Mouse (Mus musculus) testis, adult 2 months (tissue): ENCODE data around the gene Cdca5. TPM values are rescaled to one million over a fixed set of nuclear protein-coding genes. Genes with fewer than 3 reads are reported as not detected.

Experiments
- H3K27ac ChIP-seq: fragments of 200-500 bp; 2 replicates; pipeline ENCODE4 v1.5.1; 2012; ENCODE audit warnings: low read depth, low read length; ENCODE audit not compliant: control insufficient read depth, insufficient read depth
- H3K27me3 ChIP-seq: fragments of 200-500 bp; 2 replicates; pipeline ENCODE4 v1.6.1; 2012; ENCODE audit warnings: mild to moderate bottlenecking, low read length, moderate library complexity; ENCODE audit not compliant: control insufficient read depth, insufficient read depth
- H3K36me3 ChIP-seq: fragments of 200-500 bp; 2 replicates; pipeline ENCODE4 v1.6.1; 2012; ENCODE audit warnings: mild to moderate bottlenecking, low read length; ENCODE audit not compliant: control insufficient read depth, insufficient read depth
- H3K4me1 ChIP-seq: fragments of 200-500 bp; 2 replicates; pipeline ENCODE4 v1.6.1; 2012; ENCODE audit warnings: low read length; ENCODE audit not compliant: control insufficient read depth, insufficient read depth
- H3K4me3 ChIP-seq: fragments of 200-500 bp; 2 replicates; pipeline ENCODE4 v1.5.1; 2012; ENCODE audit warnings: low read depth, mild to moderate bottlenecking, low read length, moderate library complexity, mixed read lengths; ENCODE audit not compliant: control insufficient read depth
- CTCF ChIP-seq: fragments of 200-500 bp; IDR thresholded peaks from 2 replicates; pipeline ENCODE4 v1.5.1; 2012; ENCODE audit warnings: low read depth, mild to moderate bottlenecking, inconsistent platforms, low read length, moderate library complexity; ENCODE audit not compliant: control insufficient read depth, insufficient read depth, insufficient replicate concordance
- POLR2A ChIP-seq: fragments of 200-500 bp; IDR thresholded peaks from 2 replicates; pipeline ENCODE4 v1.6.1; 2012; ENCODE audit warnings: low read depth, mild to moderate bottlenecking, inconsistent platforms, low read length, moderate library complexity; ENCODE audit not compliant: control insufficient read depth
- polyA plus RNA-seq: library from polyadenylated mRNA; depleted of rRNA; stranded (reverse); fragments of >200 nt; gene quantifications from 2 replicates; pipeline ENCODE4 v1.2.3, GENCODE M21; 2012

Gene Cdca5
- polyA plus RNA-seq, 1 experiment, result 20.9 TPM

DNA sequence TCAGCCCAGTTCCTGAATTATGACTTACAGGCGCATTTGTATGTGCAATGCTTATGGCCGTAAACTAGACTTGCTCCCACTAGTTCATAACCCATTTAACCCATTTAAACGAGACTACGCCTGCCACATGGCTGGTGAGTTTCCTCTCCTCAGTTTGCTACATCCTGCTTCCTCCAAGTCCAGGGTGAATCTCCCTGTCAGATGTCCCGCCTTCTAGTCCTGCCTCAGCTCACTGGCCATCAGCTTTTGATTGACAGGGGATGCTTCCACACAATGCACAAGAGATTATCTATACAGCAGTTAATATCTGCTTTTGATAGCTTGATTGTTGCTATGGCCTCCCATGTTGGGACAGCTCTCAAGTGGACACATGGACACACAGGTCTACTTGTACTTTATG is 30.5 kb upstream of the Cdca5 start:
- Histone ChIP-seq H3K27ac (no peak overlapping the region), H3K4me1 (peaks cover 2% of the 10 kb centered on the region; the same call in 1 of the 2 replicates), H3K27me3 (no peaks in the 10 kb centered on the region), H3K4me3 (no peak overlapping the region), H3K36me3 (no peaks in the 10 kb centered on the region; the same call in none of the 2 replicates)
- TF ChIP-seq CTCF (no peak), POLR2A (no peak)

DNA sequence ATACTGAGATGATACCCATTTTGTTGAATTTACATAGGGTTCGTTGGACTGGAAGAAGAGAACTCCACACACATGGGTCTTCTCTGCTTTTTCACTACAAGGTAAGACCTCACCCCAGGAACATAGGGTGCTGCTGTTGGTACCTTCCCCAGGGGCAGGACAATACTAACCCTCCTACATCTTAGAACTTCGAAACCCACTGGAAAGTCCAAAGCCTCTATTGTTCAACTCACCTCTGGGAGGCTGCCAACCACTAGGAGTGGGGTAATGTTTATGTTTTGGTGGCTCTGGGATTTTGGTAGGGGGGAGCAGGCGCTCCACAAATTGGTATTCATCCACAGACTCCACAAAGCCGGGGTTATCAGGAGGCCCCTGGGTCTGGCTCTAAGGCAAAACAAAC is 28.1 kb upstream of the Cdca5 start:
- no peak for TF ChIP-seq POLR2A
- TF ChIP-seq CTCF, result no peak
- Histone ChIP-seq H3K4me3 (peak overlapping the region; percentile 99; the same call in 1 of the 2 replicates), H3K36me3 (no peaks in the 10 kb centered on the region; the same call in none of the 2 replicates), H3K27me3 (no peaks in the 10 kb centered on the region), H3K4me1 (peaks cover 5% of the 10 kb centered on the region), H3K27ac (no peak overlapping the region)

DNA sequence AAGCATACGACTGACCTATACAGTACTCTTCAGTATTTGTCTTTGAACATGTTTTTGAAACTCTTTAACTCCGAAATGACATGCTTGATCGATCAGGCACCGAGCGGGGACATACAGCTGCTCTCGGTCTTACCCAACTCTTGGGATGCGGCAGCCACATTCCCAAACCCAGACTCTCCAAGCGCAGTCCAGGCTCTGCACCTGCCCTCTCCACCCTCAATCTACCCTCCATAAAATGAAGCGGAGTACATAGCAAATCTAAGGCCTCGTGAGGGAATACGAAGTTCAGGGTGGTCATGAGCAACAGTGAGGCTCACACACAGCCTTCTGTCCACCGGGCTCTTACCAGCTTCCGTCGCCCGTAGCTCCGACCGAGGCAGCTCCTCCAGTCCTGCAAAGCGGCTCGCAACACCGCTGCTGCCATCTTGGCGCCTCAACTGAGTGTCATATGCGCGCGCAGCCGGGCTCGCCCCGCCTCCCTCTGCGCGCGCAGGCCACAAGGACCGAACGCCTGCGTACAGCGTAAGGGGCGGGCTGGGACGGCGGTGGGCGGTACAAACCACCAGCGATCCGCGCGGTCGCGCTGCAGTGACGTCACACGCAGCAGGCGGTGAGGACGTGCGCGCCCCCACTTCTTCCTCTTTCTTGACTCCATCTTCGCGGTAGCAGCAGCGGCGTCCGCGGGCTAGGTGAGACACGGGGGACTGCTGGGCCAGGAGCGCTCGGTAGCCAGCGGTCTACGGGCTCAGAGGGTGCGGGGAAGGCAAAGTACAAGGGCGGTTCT is 27.3 kb upstream of the Cdca5 start, which contains the start of the genes Mrpl49 and Fau:
Mrpl49 (minus strand) TSS at position 473 of the 784 bp plus-strand sequence.
Fau (plus strand) TSS at position 532 of the 784 bp plus-strand sequence.
- Histone ChIP-seq H3K4me3 (peak within 1 kb of the TSS; percentile 99), H3K36me3 (no peaks in the 10 kb centered on the region), H3K27ac (peak within 1 kb of the TSS; percentile 97), H3K27me3 (no peaks in the 10 kb centered on the region), H3K4me1 (peaks cover 6% of the 10 kb centered on the region)
- TF ChIP-seq POLR2A (peak; percentile 96), CTCF (no peak)

DNA sequence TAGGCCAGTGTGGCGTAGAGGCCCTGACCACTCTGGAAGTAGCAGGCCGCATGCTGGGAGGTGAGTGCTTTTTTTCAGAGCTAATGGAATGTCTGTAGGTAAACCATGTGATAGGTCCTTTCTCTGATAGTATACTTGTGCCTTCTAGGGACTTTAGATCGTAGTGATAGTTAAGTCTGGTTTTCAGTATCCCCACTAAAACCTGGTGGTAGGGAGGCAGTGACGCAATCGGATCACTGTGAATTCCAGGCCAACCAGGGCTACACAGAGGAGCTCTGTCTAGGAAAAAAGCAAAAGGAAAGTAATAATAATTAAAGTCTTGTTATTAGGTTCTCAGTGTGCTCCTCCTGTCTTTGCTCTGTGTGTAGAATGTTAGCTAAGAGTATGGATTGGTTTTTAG is 26.3 kb upstream of the Cdca5 start:
- Histone ChIP-seq H3K4me3 (peak overlapping the region; percentile 99), H3K27me3 (no peaks in the 10 kb centered on the region), H3K27ac (peak overlapping the region; percentile 97), H3K4me1 (peaks cover 9% of the 10 kb centered on the region), H3K36me3 (no peaks in the 10 kb centered on the region)
- no peak for TF ChIP-seq CTCF
- TF ChIP-seq POLR2A, result no peak

DNA sequence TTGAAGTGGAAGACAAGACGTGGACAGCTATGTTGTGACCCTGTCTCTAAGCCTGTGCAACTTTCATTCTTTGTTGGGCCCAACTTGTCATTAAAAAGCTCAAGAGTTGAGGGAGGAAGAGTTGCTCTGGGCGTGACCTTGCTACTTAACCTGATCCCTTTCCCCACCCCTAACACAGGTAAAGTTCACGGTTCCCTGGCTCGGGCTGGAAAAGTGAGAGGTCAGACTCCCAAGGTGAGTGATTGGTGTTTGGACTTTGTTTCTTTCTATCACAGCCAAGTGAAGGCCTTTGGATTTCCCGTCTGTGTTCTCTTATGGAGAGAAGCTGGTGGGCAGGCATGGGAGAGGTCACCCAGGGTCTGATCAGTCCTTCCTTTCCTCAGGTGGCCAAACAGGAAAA is 25.8 kb upstream of the Cdca5 start:
- H3K27ac ChIP-seq, result 0 out of 2 replicates have a peak overlapping the region, but pooled peaks have one; percentile 7
- peak overlapping the region; percentile 99 for H3K4me3 ChIP-seq
- no peaks in the 10 kb centered on the region for H3K27me3 ChIP-seq
- peaks cover 9% of the 10 kb centered on the region for H3K4me1 ChIP-seq
- no peaks in the 10 kb centered on the region for H3K36me3 ChIP-seq
- TF ChIP-seq POLR2A, result no peak
- no peak for TF ChIP-seq CTCF

DNA sequence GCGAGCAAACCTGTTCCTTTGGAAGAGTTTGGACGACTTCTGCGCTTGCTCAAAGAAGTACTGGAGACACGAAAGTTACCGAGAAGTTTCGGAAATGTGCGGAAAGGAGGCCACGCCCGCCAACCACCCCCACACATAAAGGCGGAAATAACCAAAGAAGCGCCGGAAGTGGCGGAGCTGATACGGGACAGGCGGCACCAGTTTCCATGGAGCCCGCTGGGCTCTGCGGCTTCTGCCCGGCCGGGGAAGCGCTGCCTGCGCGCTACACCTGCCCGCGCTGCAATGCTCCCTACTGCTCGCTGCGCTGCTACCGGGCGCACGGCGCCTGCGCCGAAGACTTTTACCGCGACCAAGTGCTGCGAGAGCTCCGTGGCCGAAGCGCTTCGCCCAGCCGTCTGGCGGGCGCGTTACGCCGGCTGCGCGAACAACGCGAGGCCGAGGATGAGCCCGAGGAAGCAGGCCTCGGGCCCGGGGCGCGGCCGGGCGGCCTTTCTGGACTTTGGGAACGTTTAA is 23.7 kb upstream of the Cdca5 start, which contains the start of gene Znhit2:
Znhit2 (plus strand) TSS at position 172 of the 513 bp plus-strand sequence.
- Histone ChIP-seq H3K4me3 (peak within 1 kb of the TSS; percentile 94), H3K27me3 (no peaks in the 10 kb centered on the region), H3K36me3 (no peaks in the 10 kb centered on the region), H3K4me1 (peaks cover 9% of the 10 kb centered on the region), H3K27ac (peak within 1 kb of the TSS; percentile 95)
- TF ChIP-seq CTCF, result no peak
- TF ChIP-seq POLR2A, result peak; percentile 84

GRCm38 (mm10) chr19:6061641-6062302 is 23.0 kb upstream of the Cdca5 start:
- Histone ChIP-seq H3K27ac (peak overlapping the region; percentile 95), H3K27me3 (no peaks in the 10 kb centered on the region), H3K36me3 (no peaks in the 10 kb centered on the region), H3K4me3 (peak overlapping the region; percentile 94), H3K4me1 (peaks cover 15% of the 10 kb centered on the region)
- TF ChIP-seq POLR2A, result no peak
- TF ChIP-seq CTCF, result no peak
